Mouse (Mus musculus): ENCODE data around the gene Dnmt3a. TPM values are rescaled to one million over a fixed set of nuclear protein-coding genes. Genes with fewer than 3 reads are reported as not detected.

Gene Dnmt3a
- polyA plus RNA-seq, 1 experiment from 2014 or later = 48.7 TPM

- no peak for ATAC-seq (ENCODE audit: insufficient number of reproducible peaks, insufficient read depth, low FRiP score, low read depth)
- Histone ChIP-seq H3K36me3 (ENCODE audit: control insufficient read depth, insufficient read depth, low read length) (peaks cover 93% of the 10 kb centered on the region), H3K4me1 (ENCODE audit: control insufficient read depth in 2 of 2, insufficient read depth in 2 of 2, low read length in 2 of 2) (peaks cover 12 to 37% of the 10 kb centered on the region in 2 experiments; a peak in 3 of 4 replicates), H3K9me3 (ENCODE audit: control insufficient read depth, low read length) (no peaks in the 10 kb centered on the region), H3K4me3 (ENCODE audit: control insufficient read depth in 1 of 2, insufficient read depth in 1 of 2, low read depth in 1 of 2, low read length in 2 of 2) (no peak overlapping the region), H3K9ac (ENCODE audit: low read length) (no peak overlapping the region), H3K27me3 (ENCODE audit: control insufficient read depth, insufficient read depth, low read length) (no peaks in the 10 kb centered on the region), H3K4me2 (ENCODE audit: low read length) (no peak overlapping the region), H3K27ac (replicated peaks in 1 of 2; ENCODE audit: control insufficient read depth in 1 of 2, insufficient read depth in 1 of 2, low read depth in 2 of 2, low read length in 2 of 2) (no peak overlapping the region)
- WGBS = 84% methylated on average over 4 of the region's 4 CpGs
Measured at GRCm38 (mm10) chr12:3877376-3877775, 71.6 kb downstream of the Dnmt3a start.

GRCm38 (mm10) chr12:3881474-3881873 is 75.7 kb downstream of the Dnmt3a start:
- ATAC-seq (ENCODE audit: insufficient number of reproducible peaks, insufficient read depth, low FRiP score, low read depth) = no peak

GRCm38 (mm10) chr12:3884892-3885493 is 79.2 kb downstream of the Dnmt3a start:
- no peaks in the 10 kb centered on the region for H3K27me3 ChIP-seq (ENCODE audit: control insufficient read depth, insufficient read depth, low read length)
- no peak for ATAC-seq (ENCODE audit: insufficient number of reproducible peaks, insufficient read depth, low FRiP score, low read depth)
- peaks cover 50 to 63% of the 10 kb centered on the region in 2 experiments for H3K4me1 ChIP-seq (ENCODE audit: control insufficient read depth in 2 of 2, insufficient read depth in 2 of 2, low read length in 2 of 2)
- H3K27ac ChIP-seq (replicated peaks in 1 of 2; ENCODE audit: control insufficient read depth in 1 of 2, insufficient read depth in 1 of 2, low read depth in 2 of 2, low read length in 2 of 2) = no peak overlapping the region; a peak in 1 of 4 replicates
- H3K9me3 ChIP-seq (ENCODE audit: control insufficient read depth, low read length) = no peaks in the 10 kb centered on the region
- peaks cover 53% of the 10 kb centered on the region for H3K36me3 ChIP-seq (ENCODE audit: control insufficient read depth, insufficient read depth, low read length)
- peak overlapping the region; percentile 10 for H3K9ac ChIP-seq (ENCODE audit: low read length)
- no peak overlapping the region for H3K4me3 ChIP-seq (ENCODE audit: control insufficient read depth in 1 of 2, insufficient read depth in 1 of 2, low read depth in 1 of 2, low read length in 2 of 2)
- no peak overlapping the region for H3K4me2 ChIP-seq (ENCODE audit: low read length)
- 32% methylated on average over 9 of the region's 9 CpGs for WGBS

More at GRCm38 (mm10) chr12:3881474-3881873, 75.7 kb downstream of the Dnmt3a start:
- Histone ChIP-seq H3K4me1 (ENCODE audit: control insufficient read depth in 2 of 2, insufficient read depth in 2 of 2, low read length in 2 of 2) (peaks cover 24 to 44% of the 10 kb centered on the region in 2 experiments), H3K9ac (ENCODE audit: low read length) (peak overlapping the region; percentile 31; the same call in 1 of the 2 replicates), H3K36me3 (ENCODE audit: control insufficient read depth, insufficient read depth, low read length) (peaks cover 81% of the 10 kb centered on the region), H3K9me3 (ENCODE audit: control insufficient read depth, low read length) (no peaks in the 10 kb centered on the region), H3K4me2 (ENCODE audit: low read length) (no peak overlapping the region), H3K4me3 (ENCODE audit: control insufficient read depth in 1 of 2, insufficient read depth in 1 of 2, low read depth in 1 of 2, low read length in 2 of 2) (no peak overlapping the region), H3K27ac (replicated peaks in 1 of 2; ENCODE audit: control insufficient read depth in 1 of 2, insufficient read depth in 1 of 2, low read depth in 2 of 2, low read length in 2 of 2) (no peak overlapping the region), H3K27me3 (ENCODE audit: control insufficient read depth, insufficient read depth, low read length) (no peaks in the 10 kb centered on the region)
- WGBS = 67% methylated on average over 3 of the region's 3 CpGs

GRCm38 (mm10) chr12:3886601-3887000 is 80.8 kb downstream of the Dnmt3a start:
- 43% methylated on average over 2 of the region's 2 CpGs for WGBS
- Histone ChIP-seq H3K4me3 (ENCODE audit: control insufficient read depth in 1 of 2, insufficient read depth in 1 of 2, low read depth in 1 of 2, low read length in 2 of 2) (no peak overlapping the region), H3K4me1 (ENCODE audit: control insufficient read depth in 2 of 2, insufficient read depth in 2 of 2, low read length in 2 of 2) (peaks cover 54 to 76% of the 10 kb centered on the region in 2 experiments), H3K9ac (ENCODE audit: low read length) (no peak overlapping the region), H3K27me3 (ENCODE audit: control insufficient read depth, insufficient read depth, low read length) (no peaks in the 10 kb centered on the region), H3K9me3 (ENCODE audit: control insufficient read depth, low read length) (no peaks in the 10 kb centered on the region), H3K27ac (replicated peaks in 1 of 2; ENCODE audit: control insufficient read depth in 1 of 2, insufficient read depth in 1 of 2, low read depth in 2 of 2, low read length in 2 of 2) (peak overlapping the region; percentile 78 to 88; a peak in 3 of 4 replicates), H3K4me2 (ENCODE audit: low read length) (no peak overlapping the region), H3K36me3 (ENCODE audit: control insufficient read depth, insufficient read depth, low read length) (peaks cover 38% of the 10 kb centered on the region)
- ATAC-seq (ENCODE audit: insufficient number of reproducible peaks, insufficient read depth, low FRiP score, low read depth) = no peak

- no peaks in the 10 kb centered on the region for H3K9me3 ChIP-seq (ENCODE audit: control insufficient read depth, low read length)
- peak overlapping the region; percentile 48 for H3K4me2 ChIP-seq (ENCODE audit: low read length)
- H3K4me3 ChIP-seq (ENCODE audit: control insufficient read depth in 1 of 2, insufficient read depth in 1 of 2, low read depth in 1 of 2, low read length in 2 of 2) = no peak overlapping the region
- 4% methylated on average over 4 of the region's 4 CpGs for WGBS
- peaks cover 29% of the 10 kb centered on the region for H3K36me3 ChIP-seq (ENCODE audit: control insufficient read depth, insufficient read depth, low read length)
- peak overlapping the region; percentile 78 to 88 for H3K27ac ChIP-seq (replicated peaks in 1 of 2; ENCODE audit: control insufficient read depth in 1 of 2, insufficient read depth in 1 of 2, low read depth in 2 of 2, low read length in 2 of 2)
- peak; percentile 52 for ATAC-seq (ENCODE audit: insufficient number of reproducible peaks, insufficient read depth, low FRiP score, low read depth)
- peaks cover 62 to 87% of the 10 kb centered on the region in 2 experiments for H3K4me1 ChIP-seq (ENCODE audit: control insufficient read depth in 2 of 2, insufficient read depth in 2 of 2, low read length in 2 of 2)
- no peaks in the 10 kb centered on the region for H3K27me3 ChIP-seq (ENCODE audit: control insufficient read depth, insufficient read depth, low read length)
- 0 out of 2 replicates have a peak overlapping the region, but pooled peaks have one; percentile 1 for H3K9ac ChIP-seq (ENCODE audit: low read length)
Measured at GRCm38 (mm10) chr12:3887515-3888325, 81.9 kb downstream of the Dnmt3a start.

GRCm38 (mm10) chr12:3889875-3890635 is 84.2 kb downstream of the Dnmt3a start:
- H3K27me3 ChIP-seq (ENCODE audit: control insufficient read depth, insufficient read depth, low read length) = no peaks in the 10 kb centered on the region
- WGBS = 27% methylated on average over 7 of the region's 7 CpGs
- H3K9me3 ChIP-seq (ENCODE audit: control insufficient read depth, low read length) = no peaks in the 10 kb centered on the region
- H3K27ac ChIP-seq (replicated peaks in 1 of 2; ENCODE audit: control insufficient read depth in 1 of 2, insufficient read depth in 1 of 2, low read depth in 2 of 2, low read length in 2 of 2) = peak overlapping the region; percentile 38 to 88; a peak in 3 of 4 replicates
- ATAC-seq (ENCODE audit: insufficient number of reproducible peaks, insufficient read depth, low FRiP score, low read depth) = no peak
- H3K9ac ChIP-seq (ENCODE audit: low read length) = 0 out of 2 replicates have a peak overlapping the region, but pooled peaks have one; percentile 42
- H3K4me1 ChIP-seq (ENCODE audit: control insufficient read depth in 2 of 2, insufficient read depth in 2 of 2, low read length in 2 of 2) = peaks cover 61 to 88% of the 10 kb centered on the region in 2 experiments
- H3K36me3 ChIP-seq (ENCODE audit: control insufficient read depth, insufficient read depth, low read length) = peaks cover 22% of the 10 kb centered on the region
- no peak overlapping the region for H3K4me2 ChIP-seq (ENCODE audit: low read length)
- H3K4me3 ChIP-seq (ENCODE audit: control insufficient read depth in 1 of 2, insufficient read depth in 1 of 2, low read depth in 1 of 2, low read length in 2 of 2) = no peak overlapping the region

Measured in heart, embryonic 14.5 days (tissue).